Mouse (Mus musculus) stomach, postnatal 0 days (tissue): ENCODE data around the gene Esr1.

ENCODE experiments used
- CTCF ChIP-seq: IDR thresholded peaks from 2 replicates; pipeline ENCODE4 v1.5.1; 2016; ENCODE audit warnings: antibody characterized with exemption, low read depth, mild to moderate bottlenecking, moderate library complexity
- EP300 ChIP-seq: optimal IDR thresholded peaks from 2 replicates; pipeline ENCODE3; 2016; ENCODE audit warnings: antibody characterized with exemption

- TF ChIP-seq CTCF (no peak), EP300 (no peak)
Measured at GRCm38 (mm10) chr10:4776714-4777090, 165.3 kb downstream of the Esr1 start.
